9 mouse cellular contexts compared by ENCODE assay signal in the genomic region with DNA sequence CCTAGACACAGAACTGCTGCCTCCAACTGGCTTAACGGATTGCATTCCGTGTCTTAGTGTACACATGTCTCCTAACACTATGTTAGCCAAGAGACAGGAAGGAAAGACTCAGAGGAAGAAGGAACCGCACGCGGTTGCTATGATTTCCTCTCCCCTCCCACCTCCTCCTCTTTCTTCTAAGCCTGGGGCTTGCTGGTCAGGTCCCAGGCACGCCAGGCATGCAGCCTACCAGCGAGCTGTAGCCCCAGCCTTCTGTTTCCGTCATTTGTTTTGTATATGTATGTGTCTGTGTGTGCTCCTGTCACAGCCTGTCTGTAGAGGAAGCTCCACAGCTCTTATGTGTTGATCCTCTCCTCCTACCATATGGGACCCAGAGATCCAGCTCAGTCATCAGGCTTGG. TPM values are rescaled to one million over a fixed set of nuclear protein-coding genes. Genes with fewer than 3 reads are reported as not detected.
A peak's percentile ranks its signal among the peaks of the same experiment; 100 is the strongest.
DNase-seq lines count a peak whose midpoint lies in the region; ATAC-seq and TF ChIP-seq lines count a peak whose summit lies in the region.
"Had no signal": no experiment of that assay in that cellular context is flagged by ENCODE, and none has a peak within 500 bp of the region (broad histone marks: within the 10 kb centered on the region; RNA-seq: fewer than 3 reads in every experiment).

No protein-coding gene starts in this region.

- 30% methylated on average over 8 of the region's 8 CpGs for WGBS in intestine, embryonic 16.5 days
- 12% methylated on average over 8 of the region's 8 CpGs for WGBS in liver, embryonic 15.5 days (ENCODE audit: insufficient replicate concordance)
- WGBS in cerebellum, adult 2 months, result 63% methylated on average over 8 of the region's 8 CpGs
- WGBS in midbrain, embryonic 11.5 days, result 76% methylated on average over 8 of the region's 8 CpGs

- H3K4me3 ChIP-seq in intestine, embryonic 16.5 days (ENCODE audit: low read length), result no peak overlapping the region
- no peak overlapping the region for H3K4me3 ChIP-seq in liver, embryonic 15.5 days (replicated peaks)
- H3K4me3 ChIP-seq in cerebellum, adult 2 months (replicated peaks; ENCODE audit: insufficient read depth, low read depth, low read length), result no peak overlapping the region
- H3K4me3 ChIP-seq in midbrain, embryonic 11.5 days (ENCODE audit: low read depth, low read length), result no peak overlapping the region
- H3K4me3 ChIP-seq: midbrain, embryonic 12.5 days had no signal

- H3K4me2 ChIP-seq in intestine, embryonic 16.5 days (ENCODE audit: low read depth, low read length), result no peak overlapping the region
- no peak overlapping the region for H3K4me2 ChIP-seq in liver, embryonic 15.5 days
- no peak overlapping the region for H3K4me2 ChIP-seq in midbrain, embryonic 11.5 days
- H3K4me2 ChIP-seq: midbrain, embryonic 12.5 days had no signal

- H3K9me3 ChIP-seq in intestine, embryonic 16.5 days (ENCODE audit: control insufficient read depth, low read length), result no peaks in the 10 kb centered on the region
- no peaks in the 10 kb centered on the region for H3K9me3 ChIP-seq in liver, embryonic 15.5 days (replicated peaks)
- no peaks in the 10 kb centered on the region for H3K9me3 ChIP-seq in midbrain, embryonic 11.5 days (ENCODE audit: control insufficient read depth, low read length)
- H3K9me3 ChIP-seq: midbrain, embryonic 12.5 days had no signal

- H3K4me1 ChIP-seq in intestine, embryonic 16.5 days (ENCODE audit: control insufficient read depth, insufficient read depth, low read length), result peaks cover 4% of the 10 kb centered on the region; the same call in 1 of the 2 replicates
- no peaks in the 10 kb centered on the region for H3K4me1 ChIP-seq in liver, embryonic 15.5 days (replicated peaks)
- H3K4me1 ChIP-seq in cerebellum, adult 2 months (ENCODE audit: control insufficient read depth, insufficient read depth, low read length), result no peaks in the 10 kb centered on the region
- H3K4me1 ChIP-seq in midbrain, embryonic 11.5 days (ENCODE audit: control insufficient read depth, insufficient read depth, low read length), result no peaks in the 10 kb centered on the region

- TF ChIP-seq CTCF in cerebellum, adult 2 months (IDR thresholded peaks at IDR 0.05; ENCODE audit: borderline replicate concordance, insufficient read depth, low read depth, low read length), result no peak

- H3K36me3 ChIP-seq in intestine, embryonic 16.5 days (ENCODE audit: control insufficient read depth, insufficient read depth, low read length), result no peaks in the 10 kb centered on the region
- no peaks in the 10 kb centered on the region for H3K36me3 ChIP-seq in liver, embryonic 15.5 days (replicated peaks)
- H3K36me3 ChIP-seq in midbrain, embryonic 11.5 days (ENCODE audit: control insufficient read depth, insufficient read depth, low read length), result no peaks in the 10 kb centered on the region
- H3K36me3 ChIP-seq: midbrain, embryonic 12.5 days had no signal

- H3K9ac ChIP-seq in intestine, embryonic 16.5 days (ENCODE audit: low read depth, low read length), result no peak overlapping the region
- H3K9ac ChIP-seq in liver, embryonic 15.5 days, result no peak overlapping the region
- no peak overlapping the region for H3K9ac ChIP-seq in midbrain, embryonic 11.5 days (ENCODE audit: low read length)
- H3K9ac ChIP-seq: midbrain, embryonic 12.5 days had no signal

- peak; percentile 94 for ATAC-seq in granulocyte monocyte progenitor cell, adult 5-6 weeks (replicated peaks; ENCODE audit: poor library complexity, severe bottlenecking)
- peak; percentile 89 for ATAC-seq in intestine, embryonic 16.5 days
- peak; percentile 49 for ATAC-seq in liver, embryonic 15.5 days (ENCODE audit: insufficient read depth)
- no peak for ATAC-seq in midbrain, embryonic 11.5 days (ENCODE audit: low FRiP score)

- peak; percentile 18 to 30 for DNase-seq in spleen, adult 18-20 months
- no peak for DNase-seq in spleen, adult 12 weeks (ENCODE audit: low spot score)
- peak; percentile 58 to 62 for DNase-seq in spleen, postnatal 36 days (ENCODE audit: low spot score in 2 of 2)
- DNase-seq in cerebellum, adult 2 months, result no peak
- no peak for DNase-seq in midbrain, embryonic 11.5 days (ENCODE audit: low spot score, missing footprints)

- H3K27ac ChIP-seq in intestine, embryonic 16.5 days (ENCODE audit: low read length), result peak overlapping the region; percentile 72
- H3K27ac ChIP-seq in liver, embryonic 15.5 days (replicated peaks), result no peak overlapping the region; the same call in 1 of the 2 replicates
- H3K27ac ChIP-seq in cerebellum, adult 2 months (ENCODE audit: insufficient read depth, low read length), result no peak overlapping the region
- H3K27ac ChIP-seq in midbrain, embryonic 11.5 days (ENCODE audit: low read depth, low read length), result no peak overlapping the region
- H3K27ac ChIP-seq: midbrain, embryonic 12.5 days had no signal

- no peak for TF ChIP-seq POLR2A in cerebellum, adult 2 months (IDR thresholded peaks at IDR 0.05; ENCODE audit: borderline replicate concordance, insufficient read depth, low read length)

- no peaks in the 10 kb centered on the region for H3K27me3 ChIP-seq in intestine, embryonic 16.5 days (replicated peaks; ENCODE audit: control insufficient read depth, insufficient read depth, low read length)
- no peaks in the 10 kb centered on the region for H3K27me3 ChIP-seq in liver, embryonic 15.5 days
- H3K27me3 ChIP-seq in cerebellum, adult 2 months (ENCODE audit: control insufficient read depth, insufficient read depth, low read length), result no peaks in the 10 kb centered on the region
- H3K27me3 ChIP-seq in midbrain, embryonic 11.5 days (ENCODE audit: control insufficient read depth, insufficient read depth, low read length), result no peaks in the 10 kb centered on the region
- H3K27me3 ChIP-seq: midbrain, embryonic 12.5 days had no signal

RNA-seq across cellular contexts. Expression of a gene that starts 20.6 kb away (rescaled TPM):
- total RNA-seq in granulocyte monocyte progenitor cell, adult 5-6 weeks (2014; fragmentation: Nextera tagmentation), result 46.2 and 58.5 TPM in 2 replicates
- 14.7 and 16.6 TPM in 2 replicates for total RNA-seq in granulocyte monocyte progenitor cell, adult 5-6 weeks (2017)
- polyA plus RNA-seq in intestine, embryonic 16.5 days (2015; fragmentation: Nextera tagmentation; extraction: Ambion mirVana), result 7.9 and 8.5 TPM in 2 replicates
- 11.3 and 12.7 TPM in 2 replicates for polyA plus RNA-seq in liver, embryonic 15.5 days (2015; fragmentation: Nextera tagmentation; extraction: Ambion mirVana)
- 68.4 and 70.8 TPM in 2 replicates for polyA plus RNA-seq in cerebellum, adult 2 months (2012; rRNA removed)
- 36.6 and 38.1 TPM in 2 replicates for polyA plus RNA-seq in midbrain, embryonic 11.5 days (2014; fragmentation: Nextera tagmentation; extraction: Ambion mirVana)

Comparison
In these comparisons a context has a peak if more than half of its experiments do, and no peak if none do; other contexts are left out.
1. DNase-seq: peak in spleen, adult 18-20 months (2 of 2) and spleen, postnatal 36 days (2 of 2); none in spleen, adult 12 weeks (single experiment), cerebellum, adult 2 months (0 of 2) and midbrain, embryonic 11.5 days (single experiment).